Comparison of ENCODE assay signal across 11 mouse cellular contexts in the genomic region with DNA sequence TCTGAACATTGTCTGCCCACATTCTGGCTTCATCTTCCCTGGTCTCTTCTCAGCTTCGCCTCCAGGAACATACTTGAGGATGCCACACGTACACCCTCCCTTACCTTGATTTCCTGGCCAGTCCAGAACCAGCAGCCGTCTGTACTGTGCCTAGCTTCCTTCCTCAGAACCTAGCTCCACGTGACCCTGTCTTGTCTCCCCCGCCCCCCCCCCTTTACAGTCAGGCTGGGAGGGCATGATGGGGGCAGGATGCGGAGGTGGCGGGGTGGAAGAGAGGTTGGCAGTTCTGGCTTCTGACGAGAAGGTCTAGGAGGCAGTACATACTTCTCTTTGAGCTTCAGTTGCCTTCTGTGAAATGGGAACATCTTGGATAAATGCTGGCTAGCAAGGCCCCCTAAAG. TPM values are rescaled to one million over a fixed set of nuclear protein-coding genes. Genes with fewer than 3 reads are reported as not detected.
DNase-seq lines count a peak whose midpoint lies in the region; ATAC-seq and TF ChIP-seq lines count a peak whose summit lies in the region.
"Had no signal": no experiment of that assay in that cellular context is flagged by ENCODE, and none has a peak within 500 bp of the region (broad histone marks: within the 10 kb centered on the region; RNA-seq: fewer than 3 reads in every experiment).

A gene (minus strand): TSS at position 167 of the 400 bp plus-strand sequence.

- no peaks in the 10 kb centered on the region for H3K4me1 ChIP-seq in embryonic facial prominence, embryonic 10.5 days
- no peaks in the 10 kb centered on the region for H3K4me1 ChIP-seq in hindbrain, postnatal 0 days (ENCODE audit: insufficient read depth, low read length)
- H3K4me1 ChIP-seq: midbrain, embryonic 12.5 days had no signal

- no peak for TF ChIP-seq CTCF in hindbrain, postnatal 0 days (IDR thresholded peaks at IDR 0.05; ENCODE audit: low read depth)

- peak; percentile 45 to 60 for DNase-seq in spleen, adult 18-20 months
- no peak for DNase-seq in spleen, adult 12 weeks (ENCODE audit: low spot score)
- DNase-seq in embryonic facial prominence, embryonic 10.5 days (ENCODE audit: low spot score) = no peak
- DNase-seq in kidney, postnatal 10 days = no peak
- no peak for DNase-seq in layer of hippocampus, postnatal 10 days (ENCODE audit: low spot score in 2 of 2)
- no peak for DNase-seq in hindbrain, postnatal 0 days (ENCODE audit: low spot score)
- DNase-seq: cerebellum, postnatal 25 days had no signal

- H3K4me2 ChIP-seq in hindbrain, postnatal 0 days (ENCODE audit: low read depth, low read length) = no peak within 1 kb of the TSS
- H3K4me2 ChIP-seq: midbrain, embryonic 12.5 days had no signal

- no peaks in the 10 kb centered on the region for H3K9me3 ChIP-seq in embryonic facial prominence, embryonic 10.5 days
- H3K9me3 ChIP-seq in hindbrain, postnatal 0 days (ENCODE audit: low read length) = no peaks in the 10 kb centered on the region
- H3K9me3 ChIP-seq: midbrain, embryonic 12.5 days had no signal

- no peaks in the 10 kb centered on the region for H3K36me3 ChIP-seq in embryonic facial prominence, embryonic 10.5 days (replicated peaks)
- H3K36me3 ChIP-seq in hindbrain, postnatal 0 days (ENCODE audit: insufficient read depth, low read length) = no peaks in the 10 kb centered on the region
- H3K36me3 ChIP-seq: midbrain, embryonic 12.5 days had no signal

- no peak within 1 kb of the TSS for H3K27ac ChIP-seq in embryonic facial prominence, embryonic 10.5 days (replicated peaks)
- H3K27ac ChIP-seq in hindbrain, postnatal 0 days = no peak within 1 kb of the TSS
- H3K27ac ChIP-seq: kidney, postnatal 0 days; midbrain, embryonic 12.5 days had no signal

- peaks cover 24% of the 10 kb centered on the region for H3K27me3 ChIP-seq in embryonic facial prominence, embryonic 10.5 days (replicated peaks; ENCODE audit: low read depth, poor library complexity, severe bottlenecking)
- H3K27me3 ChIP-seq in hindbrain, postnatal 0 days (ENCODE audit: insufficient read depth, low read length) = peaks cover 8% of the 10 kb centered on the region

- 80% methylated on average over 8 of the region's 8 CpGs for WGBS in embryonic facial prominence, embryonic 10.5 days
- WGBS in hindbrain, postnatal 0 days = 80% methylated on average over 8 of the region's 8 CpGs

- H3K4me3 ChIP-seq in embryonic facial prominence, embryonic 10.5 days = no peak within 1 kb of the TSS
- no peak within 1 kb of the TSS for H3K4me3 ChIP-seq in hindbrain, postnatal 0 days (ENCODE audit: low read length)
- H3K4me3 ChIP-seq: midbrain, embryonic 12.5 days had no signal

- ATAC-seq in erythroid progenitor cell, adult 5-6 weeks (replicated peaks; ENCODE audit: low FRiP score, poor library complexity, severe bottlenecking) = 0 out of 2 replicates have a peak, but pooled peaks have one; percentile 5
- ATAC-seq in megakaryocyte progenitor cell, adult 5-6 weeks (replicated peaks; ENCODE audit: poor library complexity) = peak; percentile 60
- no peak for ATAC-seq in hindbrain, postnatal 0 days

- no peak within 1 kb of the TSS for H3K9ac ChIP-seq in hindbrain, postnatal 0 days (replicated peaks; ENCODE audit: low read length)
- H3K9ac ChIP-seq: midbrain, embryonic 12.5 days had no signal

RNA-seq across cellular contexts. Expression of the gene that starts here (rescaled TPM):
- total RNA-seq in erythroid progenitor cell, adult 5-6 weeks (2015; ENCODE audit: low replicate concordance) = 12.6 and 16.3 TPM in 2 replicates
- total RNA-seq in erythroid progenitor cell, adult 5-6 weeks (2017; ENCODE audit: low replicate concordance) = 5.3 and 17.5 TPM in 2 replicates
- 48.0 and 53.2 TPM in 2 replicates for total RNA-seq in megakaryocyte progenitor cell, adult 5-6 weeks (2015)
- 21.5 and 26.3 TPM in 2 replicates for total RNA-seq in megakaryocyte progenitor cell, adult 5-6 weeks (2017)
- 0.64 and 0.85 TPM in 2 replicates for polyA plus RNA-seq in embryonic facial prominence, embryonic 10.5 days (2016; fragmentation: Nextera tagmentation; extraction: Ambion mirVana)
- total RNA-seq in layer of hippocampus, postnatal 10 days (2021) = 1 to 10 TPM; 3.2 to 3.6 TPM
- total RNA-seq in hindbrain, postnatal 0 days (2014; rRNA removed) = 1.2 and 2.8 TPM in 2 replicates
- 0.61 and 1.2 TPM in 2 replicates for polyA plus RNA-seq in hindbrain, postnatal 0 days (2015; fragmentation: Nextera tagmentation; extraction: Ambion mirVana)

Comparison
In these comparisons a context has a peak if more than half of its experiments do, and no peak if none do; other contexts are left out.
1. DNase-seq: peak in spleen, adult 18-20 months (2 of 2); none in spleen, adult 12 weeks (single experiment), embryonic facial prominence, embryonic 10.5 days (single experiment), kidney, postnatal 10 days (single experiment), layer of hippocampus, postnatal 10 days (0 of 2) and hindbrain, postnatal 0 days (single experiment).